Mouse (Mus musculus) heart, postnatal 14 days (tissue): ENCODE measurements at regions not wholly inside any gene's neighbourhood (a gene's known extent, or its start where the extent isn't known, plus 50 kb on each side); places are given as distances from the start of the nearest gene placed in this dataset.

Experiments
- DNase-seq, 2 experiments: peaks; one replicate each; pipeline ENCODE4 v3.0.0; 2021 to 2022
- intact Hi-C: fragments of 180-260 bp; cut with DNase I; formaldehyde crosslinking; loops from one replicate; pipeline ENCODE4 v1.15.1; 2025

DNA sequence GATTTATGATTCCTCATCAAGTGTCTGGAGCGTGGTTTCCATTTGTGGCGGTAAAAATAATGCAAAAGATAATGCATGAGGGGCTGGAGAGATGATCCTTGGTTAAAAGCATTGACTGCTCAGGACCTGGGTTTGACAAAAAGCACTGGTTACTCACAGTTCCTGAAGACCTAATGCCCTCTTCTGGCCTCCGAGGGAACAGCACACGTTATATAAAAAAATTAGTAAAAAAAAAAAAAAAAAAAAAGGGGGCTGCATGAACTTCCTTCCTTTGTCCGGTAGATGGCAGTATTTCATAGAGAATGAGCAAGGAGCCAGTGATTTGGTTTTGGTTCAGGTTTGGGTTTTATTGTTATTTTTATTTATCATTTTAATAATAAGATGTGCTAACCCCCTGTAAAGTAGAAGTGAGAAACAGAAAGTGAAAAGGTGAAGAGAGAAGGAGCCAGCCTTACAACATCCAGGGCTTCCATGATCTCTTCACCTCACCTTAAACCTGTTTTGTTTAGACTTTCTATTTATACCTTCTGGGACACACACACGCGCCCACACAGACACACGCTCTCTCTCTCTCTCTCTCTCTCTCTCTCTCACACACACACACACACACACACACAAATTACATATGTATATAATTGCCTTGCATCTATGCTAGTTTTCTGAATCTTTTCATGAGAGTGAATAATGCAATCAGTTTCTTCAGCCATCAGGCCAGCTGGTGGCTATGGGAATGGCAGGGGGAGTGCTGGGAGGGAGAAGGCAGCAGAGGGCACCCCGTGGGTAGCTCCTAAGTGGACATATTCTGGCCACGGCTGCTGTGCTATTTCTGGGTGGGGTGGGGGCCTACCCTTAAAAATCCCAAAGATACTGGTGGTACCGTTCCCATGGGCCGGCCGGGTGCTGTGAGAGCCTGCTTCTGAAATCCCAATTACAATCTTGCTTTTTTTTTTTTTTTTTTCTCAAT is 230.0 kb downstream of the Poteg start:
- DNase-seq = peak; percentile 9 to 25
- intact Hi-C loops = loop anchor here (5.0 kb wide), 2 partner anchors 470 to 1615 kb away; no protein-coding TSS in a partner anchor

DNA sequence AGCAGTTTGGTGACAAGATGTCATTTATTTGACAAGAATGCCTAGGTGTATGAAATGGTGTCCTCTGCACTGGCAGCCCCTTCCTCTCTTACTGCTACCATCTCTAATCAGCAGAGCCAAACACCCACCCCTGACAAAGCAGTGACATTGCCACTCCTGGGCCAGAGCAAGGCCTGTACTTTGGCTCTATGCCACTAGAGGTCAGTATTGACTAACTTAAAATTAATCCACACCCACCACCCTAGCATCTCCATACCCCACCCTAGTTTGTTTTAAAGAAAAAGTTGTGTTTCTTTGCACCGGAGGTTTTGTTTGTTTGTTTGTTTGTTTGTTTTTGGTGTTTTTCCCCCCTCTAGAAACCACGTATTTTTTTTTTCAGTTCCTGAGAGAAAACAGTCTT is 231.7 kb downstream of the Poteg start:
- intact Hi-C loops = loop anchor here (5.0 kb wide), 2 partner anchors 468 to 1613 kb away; no protein-coding TSS in a partner anchor
- DNase-seq = peak; percentile 6 to 31

DNA sequence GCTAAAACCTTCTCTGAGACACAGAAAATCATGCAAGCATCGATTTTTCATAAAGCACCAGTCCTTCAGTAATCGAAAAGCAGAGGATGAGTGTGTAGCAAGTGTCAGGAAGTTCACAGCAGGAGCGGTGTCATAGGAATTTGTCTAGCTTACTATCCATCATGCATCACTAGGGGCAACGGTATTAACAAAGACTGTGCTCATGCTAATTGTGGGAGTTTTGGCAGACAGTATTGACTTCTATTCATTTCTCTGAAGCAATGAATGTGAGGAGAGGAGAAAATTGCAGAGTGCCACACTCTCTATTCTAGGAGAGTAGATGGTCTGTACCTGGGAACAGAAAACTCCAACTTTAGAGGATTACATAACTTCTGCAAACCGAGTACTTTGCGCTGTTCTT is 274.5 kb downstream of the Poteg start:
- intact Hi-C loops = no loop called here

DNA sequence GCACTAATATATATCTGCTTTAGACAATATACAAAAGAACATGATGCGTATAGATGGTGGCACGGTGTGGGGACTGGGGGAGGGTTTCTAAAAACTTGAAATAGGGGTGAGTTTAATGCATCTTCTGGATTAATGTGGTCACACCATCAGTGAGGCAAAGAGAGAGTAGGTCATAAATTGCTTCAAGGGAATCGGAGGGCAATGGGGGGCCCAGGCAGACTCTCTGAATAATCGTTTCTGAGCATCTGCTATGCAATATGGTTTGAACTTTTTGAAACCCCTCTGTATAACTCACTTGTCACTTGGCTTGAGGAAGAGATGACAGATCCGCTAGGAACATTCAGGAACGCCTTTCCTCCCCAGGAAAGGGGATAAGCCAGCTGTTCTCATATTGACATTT is 322.8 kb downstream of the Poteg start:
- DNase-seq = no peak
- intact Hi-C loops = no loop called here

More for the DNA sequence above, 274.5 kb downstream of the Poteg start:
- DNase-seq = no peak

- intact Hi-C loops = no loop called here
- DNase-seq = no peak
Observed at GRCm38 (mm10) chr8:27770803-27771202, 323.3 kb downstream of the Poteg start.

DNA sequence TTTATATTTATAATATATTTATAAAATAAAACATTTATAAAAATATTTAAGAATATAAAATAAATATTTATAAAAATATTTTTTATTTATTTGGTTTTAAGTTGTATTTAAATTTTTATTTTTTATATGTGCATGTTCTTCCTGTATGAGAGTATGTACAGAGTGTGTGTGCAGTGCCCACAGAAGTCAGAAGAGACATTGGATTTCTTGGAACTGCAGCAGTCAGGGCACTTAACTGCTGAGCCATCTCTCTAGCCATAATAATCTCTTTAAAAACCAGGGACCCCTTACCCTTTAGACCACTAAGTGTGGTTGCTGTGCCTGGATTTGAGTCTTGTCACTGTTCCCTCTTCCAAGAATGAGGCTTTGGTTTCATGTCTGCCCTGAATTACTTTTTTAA is 323.8 kb downstream of the Poteg start:
- intact Hi-C loops = no loop called here
- no peak for DNase-seq

GRCm38 (mm10) chr8:27778982-27779381 is 331.5 kb downstream of the Poteg start:
- intact Hi-C loops = no loop called here
- no peak for DNase-seq
